Mouse (Mus musculus): Measurements from ENCODE around the gene Lcn11.

GRCm38 (mm10) chr2:25798065-25798464 is 21.2 kb downstream of the Lcn11 start:
- TF ChIP-seq POLR2A (IDR thresholded peaks at IDR 0.05; ENCODE audit: control insufficient read depth in 1 of 2, insufficient read depth in 1 of 2, low read depth in 1 of 2, low read length in 2 of 2, poor library complexity in 1 of 2) (no peak), MAX (IDR thresholded peaks at IDR 0.05; ENCODE audit: low read length) (no peak), CTCF (IDR thresholded peaks at IDR 0.05 in 2 of 3, conservative IDR thresholded peaks at IDR 0.05 in 1 of 3; ENCODE audit: control insufficient read depth in 1 of 3, insufficient read depth in 1 of 3, low read depth in 2 of 3, low read length in 3 of 3, poor library complexity in 1 of 3, severe bottlenecking in 1 of 3) (no peak), MYC (IDR thresholded peaks at IDR 0.05; ENCODE audit: low read depth, low read length) (no peak), EP300 (IDR thresholded peaks at IDR 0.05; ENCODE audit: low read depth in 1 of 2, low read length in 2 of 2) (no peak), ZNF384 (IDR thresholded peaks at IDR 0.05; ENCODE audit: low read depth, low read length) (no peak)

Measured in MEL (cell line).